Mouse (Mus musculus) ES-Bruce4 (cell line): ENCODE data around the gene Slc43a2.

Source experiments
- CTCF ChIP-seq: IDR thresholded peaks from one replicate; pipeline ENCODE4 v1.8.1; 2011; ENCODE audit warnings: low read depth, low read length
- EP300 ChIP-seq: IDR thresholded peaks from 2 replicates; pipeline ENCODE4 v1.6.1; 2011; ENCODE audit warnings: low read depth, low read length; ENCODE audit not compliant: insufficient read depth
- POLR2A ChIP-seq: IDR thresholded peaks from one replicate; pipeline ENCODE4 v1.8.1; 2011; ENCODE audit warnings: low read length; ENCODE audit not compliant: insufficient read depth

- no peak for TF ChIP-seq POLR2A
- no peak for TF ChIP-seq CTCF
- TF ChIP-seq EP300: no peak
Measured at GRCm38 (mm10) chr11:75604826-75605225, 73.3 kb downstream of the Slc43a2 start.
